Mouse (Mus musculus) urinary bladder, postnatal 4 days (tissue): ENCODE measurements around the gene Tnnc2.

Source experiments
- DNase-seq, 2 experiments: peaks; one replicate each; pipeline ENCODE4 v3.0.0; 2021 to 2022; ENCODE audit warnings: low spot score in 2 of 2

Gene Tnnc2

GRCm38 (mm10) chr2:164773229-164773988, 6.4 kb downstream of the Tnnc2 start:
- no peak for DNase-seq

- no peak for DNase-seq
Measured at GRCm38 (mm10) chr2:164771123-164771522, 8.6 kb downstream of the Tnnc2 start.

GRCm38 (mm10) chr2:164770279-164770678, 9.5 kb downstream of the Tnnc2 start:
- DNase-seq = no peak

GRCm38 (mm10) chr2:164769258-164770037, 10.3 kb downstream of the Tnnc2 start, which contains the start of gene Ube2c:
Gene Ube2c, plus strand, starts transcription at chr2:164769898.
- peak; percentile 97 to 98 for DNase-seq

- DNase-seq = no peak
Measured at GRCm38 (mm10) chr2:164767812-164768540, 11.8 kb downstream of the Tnnc2 start.

- no peak for DNase-seq
Measured at GRCm38 (mm10) chr2:164765841-164766240, 13.9 kb downstream of the Tnnc2 start.

- DNase-seq = no peak
Measured at GRCm38 (mm10) chr2:164762593-164762992, 17.2 kb downstream of the Tnnc2 start.

GRCm38 (mm10) chr2:164761971-164762370, 17.8 kb downstream of the Tnnc2 start:
- no peak for DNase-seq

- no peak for DNase-seq
Measured at GRCm38 (mm10) chr2:164761502-164761901, 18.3 kb downstream of the Tnnc2 start.

- DNase-seq = no peak
Measured at GRCm38 (mm10) chr2:164760059-164760833, 19.5 kb downstream of the Tnnc2 start.

- no peak for DNase-seq
Measured at GRCm38 (mm10) chr2:164758692-164759091, 21.1 kb downstream of the Tnnc2 start.

GRCm38 (mm10) chr2:164757841-164758240, 21.9 kb downstream of the Tnnc2 start:
- no peak for DNase-seq

GRCm38 (mm10) chr2:164754800-164755199, 25.0 kb downstream of the Tnnc2 start:
- no peak for DNase-seq

- no peak for DNase-seq
Measured at GRCm38 (mm10) chr2:164754105-164754504, 25.7 kb downstream of the Tnnc2 start.

- no peak for DNase-seq
Measured at GRCm38 (mm10) chr2:164752454-164752853, 27.3 kb downstream of the Tnnc2 start.

- no peak for DNase-seq
Measured at GRCm38 (mm10) chr2:164748991-164749390, 30.8 kb downstream of the Tnnc2 start.

GRCm38 (mm10) chr2:164748191-164748590, 31.6 kb downstream of the Tnnc2 start:
- DNase-seq = no peak

GRCm38 (mm10) chr2:164746693-164747092, 33.1 kb downstream of the Tnnc2 start:
- no peak for DNase-seq

GRCm38 (mm10) chr2:164745843-164746479, 33.8 kb downstream of the Tnnc2 start, which contains the start of the genes Wfdc3 and Dnttip1:
Gene Wfdc3, minus strand, starts transcription at chr2:164745931.
Gene Dnttip1, plus strand, starts transcription at chr2:164745983.
- peak; percentile 89 to 94 for DNase-seq

GRCm38 (mm10) chr2:164744987-164745386, 34.8 kb downstream of the Tnnc2 start:
- DNase-seq = no peak

GRCm38 (mm10) chr2:164739876-164740275, 39.9 kb downstream of the Tnnc2 start:
- DNase-seq = no peak
